In genomic region chr4:91371131-91371818, GRCm38 (mm10) we compare ENCODE assay signal across 10 mouse cellular contexts. TPM values are rescaled to one million over a fixed set of nuclear protein-coding genes. Genes with fewer than 3 reads are reported as not detected.
DNase-seq lines count a peak whose midpoint lies in the region; ATAC-seq lines count a peak whose summit lies in the region.
"Had no signal": no experiment of that assay in that cellular context is flagged by ENCODE, and none has a peak within 500 bp of the region (broad histone marks: within the 10 kb centered on the region; RNA-seq: fewer than 3 reads in every experiment).

No protein-coding gene starts in this region.

- peaks cover 50% of the 10 kb centered on the region for H3K27me3 ChIP-seq in heart, embryonic 11.5 days (ENCODE audit: control insufficient read depth, insufficient read depth, low read length)
- H3K27me3 ChIP-seq in embryonic facial prominence, embryonic 12.5 days: peaks cover 63% of the 10 kb centered on the region
- H3K27me3 ChIP-seq in intestine, embryonic 16.5 days (replicated peaks; ENCODE audit: control insufficient read depth, insufficient read depth, low read length): peaks cover 48% of the 10 kb centered on the region
- peaks cover 51% of the 10 kb centered on the region for H3K27me3 ChIP-seq in midbrain, embryonic 10.5 days (ENCODE audit: low read depth, poor library complexity, severe bottlenecking)

- H3K36me3 ChIP-seq in heart, embryonic 11.5 days (ENCODE audit: control insufficient read depth, insufficient read depth, low read length): no peaks in the 10 kb centered on the region
- H3K36me3 ChIP-seq in embryonic facial prominence, embryonic 12.5 days: no peaks in the 10 kb centered on the region
- H3K36me3 ChIP-seq in intestine, embryonic 16.5 days (ENCODE audit: control insufficient read depth, insufficient read depth, low read length): no peaks in the 10 kb centered on the region
- H3K36me3 ChIP-seq in midbrain, embryonic 10.5 days: 0 out of 2 replicates have a peak, but pooled peaks cover 3% of the 10 kb centered on the region
- H3K36me3 ChIP-seq: G1E had no signal

- no peak for DNase-seq in heart, adult 9 months (ENCODE audit: low spot score in 2 of 2)
- peak; percentile 5 for DNase-seq in Muller cell, postnatal 12 days (ENCODE audit: inconsistent ontology term)
- DNase-seq in midbrain, embryonic 10.5 days (ENCODE audit: low spot score): peak; percentile 56
- peak; percentile 2 for DNase-seq in yolk sac, embryonic 10.5 days (ENCODE audit: low spot score)

- WGBS in heart, embryonic 11.5 days (ENCODE audit: insufficient replicate concordance): under 1% methylated on average over 66 of the region's 82 CpGs
- 1% methylated on average over 81 of the region's 82 CpGs for whole genome bisulfite sequencing in embryonic facial prominence, embryonic 12.5 days
- under 1% methylated on average over 79 of the region's 82 CpGs for WGBS in intestine, embryonic 16.5 days
- under 1% methylated on average over 82 of the region's 82 CpGs for WGBS in midbrain, embryonic 10.5 days

- H3K4me3 ChIP-seq in heart, embryonic 11.5 days (ENCODE audit: low read depth, low read length): peak overlapping the region; percentile 67
- peak overlapping the region; percentile 64 for H3K4me3 ChIP-seq in embryonic facial prominence, embryonic 12.5 days
- H3K4me3 ChIP-seq in intestine, embryonic 16.5 days (ENCODE audit: low read length): peak overlapping the region; percentile 63
- peak overlapping the region; percentile 81 for H3K4me3 ChIP-seq in midbrain, embryonic 10.5 days

- peak overlapping the region; percentile 99 for H3K4me2 ChIP-seq in heart, embryonic 11.5 days
- peak overlapping the region; percentile 100 for H3K4me2 ChIP-seq in embryonic facial prominence, embryonic 12.5 days (replicated peaks)
- H3K4me2 ChIP-seq in intestine, embryonic 16.5 days (ENCODE audit: low read depth, low read length): peak overlapping the region; percentile 98

- peaks cover 9% of the 10 kb centered on the region; the same call in 1 of the 2 replicates for H3K4me1 ChIP-seq in heart, embryonic 11.5 days (ENCODE audit: control insufficient read depth, insufficient read depth, low read length)
- H3K4me1 ChIP-seq in embryonic facial prominence, embryonic 12.5 days: peaks cover 21% of the 10 kb centered on the region; the same call in 1 of the 2 replicates
- peaks cover 25% of the 10 kb centered on the region for H3K4me1 ChIP-seq in intestine, embryonic 16.5 days (ENCODE audit: control insufficient read depth, insufficient read depth, low read length)
- H3K4me1 ChIP-seq in midbrain, embryonic 10.5 days: peaks cover 43% of the 10 kb centered on the region

- H3K9ac ChIP-seq in heart, embryonic 11.5 days (ENCODE audit: low read depth, low read length): peak overlapping the region; percentile 17; the same call in 1 of the 2 replicates
- peak overlapping the region; percentile 52 for H3K9ac ChIP-seq in embryonic facial prominence, embryonic 12.5 days
- peak overlapping the region; percentile 57 for H3K9ac ChIP-seq in intestine, embryonic 16.5 days (ENCODE audit: low read depth, low read length)

- peak; percentile 36 for ATAC-seq in heart, embryonic 11.5 days (replicated peaks; ENCODE audit: insufficient number of reproducible peaks, low FRiP score, low TSS enrichment)
- peak; percentile 36 for ATAC-seq in embryonic facial prominence, embryonic 12.5 days (ENCODE audit: insufficient number of reproducible peaks, insufficient read depth, low FRiP score, low TSS enrichment)
- ATAC-seq in intestine, embryonic 16.5 days: peak; percentile 37
- no peak for ATAC-seq in megakaryocyte-erythroid progenitor cell, adult 5-6 weeks (replicated peaks; ENCODE audit: low FRiP score, low TSS enrichment, poor library complexity, severe bottlenecking)

- no peaks in the 10 kb centered on the region for H3K9me3 ChIP-seq in heart, embryonic 11.5 days (replicated peaks; ENCODE audit: control insufficient read depth, low read length)
- no peaks in the 10 kb centered on the region for H3K9me3 ChIP-seq in embryonic facial prominence, embryonic 12.5 days
- no peaks in the 10 kb centered on the region for H3K9me3 ChIP-seq in intestine, embryonic 16.5 days (ENCODE audit: control insufficient read depth, low read length)
- H3K9me3 ChIP-seq in midbrain, embryonic 10.5 days (replicated peaks): no peaks in the 10 kb centered on the region

- no peak overlapping the region for H3K27ac ChIP-seq in heart, embryonic 11.5 days (ENCODE audit: low read depth, low read length)
- no peak overlapping the region for H3K27ac ChIP-seq in embryonic facial prominence, embryonic 12.5 days
- no peak overlapping the region for H3K27ac ChIP-seq in intestine, embryonic 16.5 days (ENCODE audit: low read length)
- H3K27ac ChIP-seq in midbrain, embryonic 10.5 days (replicated peaks): peak overlapping the region; percentile 88

RNA-seq across cellular contexts. Expression of gene Elavl2, which starts 29.3 kb away (rescaled TPM):
- polyA plus RNA-seq in heart, embryonic 11.5 days (2014; fragmentation: Nextera tagmentation; extraction: Ambion mirVana): 2.3 and 2.5 TPM in 2 replicates
- polyA plus RNA-seq in embryonic facial prominence, embryonic 12.5 days (2016; fragmentation: Nextera tagmentation; extraction: Ambion mirVana): 12.5 and 16.0 TPM in 2 replicates
- 2.6 and 3.3 TPM in 2 replicates for polyA plus RNA-seq in intestine, embryonic 16.5 days (2015; fragmentation: Nextera tagmentation; extraction: Ambion mirVana)
- polyA plus RNA-seq in midbrain, embryonic 10.5 days (2016; fragmentation: Nextera tagmentation; extraction: Ambion mirVana): 39.7 and 56.0 TPM in 2 replicates
- 0.20 TPM in 1 of 2 replicates, not detected in the other for total RNA-seq in megakaryocyte-erythroid progenitor cell, adult 5-6 weeks (2014; fragmentation: Nextera tagmentation)
- 4.0 TPM in 1 of 2 replicates, not detected in the other for total RNA-seq in megakaryocyte-erythroid progenitor cell, adult 5-6 weeks (2017)
- total RNA-seq: hematopoietic stem cell, adult 5-6 weeks had no signal
- polyA plus RNA-seq: G1E had no signal

Comparison
In these comparisons a context has a peak if more than half of its experiments do, and no peak if none do; other contexts are left out.
1. DNase-seq: peak in Muller cell, postnatal 12 days (single experiment), midbrain, embryonic 10.5 days (single experiment) and yolk sac, embryonic 10.5 days (single experiment); none in heart, adult 9 months (0 of 2).
2. Peak in every context shown above with its lines, with median percentiles within 50 percentile points of each other: H3K4me2 ChIP-seq, H3K4me3 ChIP-seq and H3K9ac ChIP-seq.